Mouse (Mus musculus) telencephalon, adult 2 months (tissue): ENCODE data around the gene Lrrc27.

ENCODE experiments used
- DNase-seq: peaks from one replicate; pipeline ENCODE4 v3.0.0-alpha.2; 2011; ENCODE audit warnings: low read depth, low spot score

Gene Lrrc27

DNA sequence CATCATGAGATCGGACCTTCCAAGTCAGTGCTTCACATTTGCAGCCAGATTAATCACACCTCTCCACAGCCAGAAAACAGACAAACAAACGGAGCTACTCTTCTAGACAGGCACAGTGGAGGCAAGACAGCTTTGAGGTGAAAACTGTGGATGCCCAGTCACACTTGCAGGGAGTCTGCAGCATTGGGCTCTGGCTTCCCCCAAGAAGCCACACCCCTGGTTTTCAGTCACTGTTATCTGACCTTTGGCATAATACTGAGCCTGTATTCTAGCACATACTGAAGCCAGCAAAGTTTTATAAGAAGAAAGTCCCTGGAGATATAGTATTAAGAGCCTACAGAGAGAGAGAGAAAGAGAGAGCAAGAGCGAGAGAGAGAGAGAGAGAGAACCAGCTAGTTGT lies 26.6 kb downstream of the Lrrc27 start:
- DNase-seq, result no peak

DNA sequence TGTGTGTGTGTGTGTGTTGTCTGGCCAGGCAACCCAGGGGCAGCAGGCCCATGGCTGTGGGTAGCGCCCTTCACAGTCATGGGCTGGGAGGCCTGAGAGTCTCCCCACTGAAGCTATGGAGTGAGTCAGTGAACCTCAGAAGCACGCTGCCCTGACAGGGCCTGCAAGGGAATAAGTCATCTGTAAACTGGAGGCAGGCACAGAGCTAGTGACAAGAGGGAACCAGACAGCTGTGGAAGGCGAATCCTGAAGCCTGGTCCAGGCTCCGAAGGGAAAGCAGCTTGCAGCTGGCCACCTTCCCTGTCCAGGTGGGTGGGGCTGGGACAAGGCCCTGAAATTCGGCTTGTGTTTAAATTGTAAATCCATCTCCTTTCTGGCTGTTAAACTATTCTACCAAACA lies 33.3 kb downstream of the Lrrc27 start:
- no peak for DNase-seq

DNA sequence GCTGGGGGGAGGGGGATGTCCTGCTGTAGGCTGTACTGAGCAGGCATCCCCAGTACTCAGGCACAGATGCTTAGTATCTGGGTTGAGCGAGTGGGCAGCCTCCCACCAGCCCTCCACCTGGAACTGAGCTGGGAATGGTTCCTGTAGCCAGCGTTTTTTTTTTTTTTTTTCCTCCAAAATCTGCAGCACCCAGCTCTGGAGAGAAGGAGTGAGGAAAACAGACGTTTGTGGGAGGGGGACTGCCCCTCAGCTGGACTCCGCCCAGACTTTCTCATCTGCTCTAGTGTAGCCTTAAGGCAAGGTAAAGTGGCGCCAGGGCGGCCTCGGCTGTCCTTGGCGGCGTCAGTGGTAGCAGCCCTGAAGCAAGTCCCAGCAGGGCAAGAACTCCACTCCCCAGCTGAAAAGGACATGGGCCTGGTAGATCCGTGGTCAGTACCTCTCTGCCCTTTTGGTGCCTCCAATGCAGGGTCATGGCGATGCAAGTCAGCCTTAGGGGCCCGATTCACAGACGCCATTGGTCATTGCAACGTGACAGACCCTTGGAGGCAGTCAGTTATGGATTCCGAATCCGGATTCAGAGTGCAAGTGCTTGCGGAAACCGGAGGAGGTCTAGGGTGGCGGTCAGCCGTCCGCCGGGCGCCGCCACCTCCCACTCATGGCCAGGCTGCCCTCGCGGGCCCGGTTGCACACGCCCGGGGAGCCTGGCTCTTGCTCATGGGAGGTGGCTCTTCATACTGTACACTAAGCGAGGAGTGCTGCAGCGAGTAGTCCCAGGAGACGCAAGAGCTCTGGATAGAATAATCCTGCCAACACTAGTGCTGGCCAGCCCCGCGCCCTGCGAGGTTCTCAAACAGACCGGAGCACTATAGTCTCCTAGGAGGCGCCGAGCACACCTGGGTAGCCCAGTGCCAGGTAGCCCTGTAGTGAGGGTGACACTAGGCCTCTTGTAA lies 34.4 kb downstream of the Lrrc27 start:
- peak; percentile 70 for DNase-seq

DNA sequence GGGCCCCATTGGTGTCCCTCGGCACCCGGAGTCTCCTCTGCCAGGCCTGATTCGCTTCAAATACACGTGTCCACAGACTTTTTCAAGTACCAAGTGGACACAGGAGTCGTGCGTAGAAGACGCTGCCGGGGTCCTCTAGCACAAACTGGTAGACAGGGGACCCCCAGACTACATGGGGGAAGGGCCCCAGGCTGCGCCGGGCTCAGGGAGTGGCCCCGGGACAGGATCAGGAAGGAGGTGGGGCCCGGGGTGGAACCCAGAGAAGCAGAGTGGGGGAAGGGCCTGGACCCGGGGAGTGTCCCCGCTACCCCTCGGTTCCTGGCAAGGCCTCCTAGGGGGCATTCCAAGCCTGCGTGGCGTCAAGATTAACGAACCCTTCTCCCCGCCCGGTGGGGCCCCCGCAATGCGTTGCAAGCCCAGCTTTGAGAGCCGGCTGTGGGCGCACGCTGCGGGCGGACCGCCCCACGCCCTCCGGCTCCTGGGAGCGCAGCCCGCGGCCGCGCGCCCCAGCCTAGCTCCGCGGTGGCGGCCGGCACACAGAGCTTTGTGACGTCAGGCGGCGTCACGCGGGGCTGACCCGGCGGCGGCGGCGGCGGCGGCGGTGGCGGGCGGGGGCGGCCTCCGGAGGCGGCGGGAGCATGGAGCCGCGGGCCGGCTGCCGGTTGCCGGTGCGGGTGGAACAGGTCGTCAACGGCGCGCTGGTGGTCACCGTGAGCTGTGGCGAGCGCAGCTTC lies 35.3 kb downstream of the Lrrc27 start, which contains the start of gene Pwwp2b:
TSS of gene Pwwp2b (plus strand) at position 602 of the 734 bp plus-strand sequence.
- DNase-seq, result no peak

DNA sequence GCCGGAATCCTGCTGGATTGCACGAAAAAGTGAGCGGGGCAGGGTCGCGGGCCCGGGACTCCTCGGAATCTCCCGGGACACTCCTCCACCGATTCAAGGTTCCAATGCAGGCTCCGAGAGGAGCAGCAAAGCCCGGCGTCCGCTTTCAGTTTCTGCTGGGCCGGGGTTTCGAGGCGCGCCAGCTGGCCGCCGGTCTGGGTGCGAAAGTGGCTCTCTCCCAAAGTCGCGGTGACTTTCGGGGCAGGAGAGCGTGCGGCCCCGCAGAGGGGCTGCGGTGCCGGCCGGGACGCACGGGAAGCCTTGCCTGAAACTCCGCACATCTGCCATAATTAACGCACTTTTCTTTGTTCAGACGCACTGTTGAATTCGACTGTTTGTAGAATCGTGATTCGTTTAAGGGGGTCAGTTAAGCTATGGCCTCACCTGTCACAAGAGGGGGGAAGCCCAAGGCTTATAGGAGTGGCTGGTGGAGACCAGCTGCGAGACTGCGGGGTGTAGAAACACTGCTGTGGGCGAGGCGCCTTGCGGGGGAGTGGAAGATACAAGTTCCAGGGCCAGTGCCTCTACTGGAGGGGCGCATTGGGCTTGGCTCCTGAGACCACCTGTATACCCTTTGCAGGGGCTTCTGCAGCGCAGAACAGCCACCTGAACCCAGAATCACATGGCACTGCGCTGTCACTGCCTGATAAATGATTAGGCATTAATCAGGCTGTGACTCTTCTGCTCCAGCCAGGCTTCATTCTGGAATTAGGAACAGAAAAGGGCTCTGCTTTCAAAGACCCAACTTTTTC lies 36.0 kb downstream of the Lrrc27 start:
- DNase-seq, result no peak

DNA sequence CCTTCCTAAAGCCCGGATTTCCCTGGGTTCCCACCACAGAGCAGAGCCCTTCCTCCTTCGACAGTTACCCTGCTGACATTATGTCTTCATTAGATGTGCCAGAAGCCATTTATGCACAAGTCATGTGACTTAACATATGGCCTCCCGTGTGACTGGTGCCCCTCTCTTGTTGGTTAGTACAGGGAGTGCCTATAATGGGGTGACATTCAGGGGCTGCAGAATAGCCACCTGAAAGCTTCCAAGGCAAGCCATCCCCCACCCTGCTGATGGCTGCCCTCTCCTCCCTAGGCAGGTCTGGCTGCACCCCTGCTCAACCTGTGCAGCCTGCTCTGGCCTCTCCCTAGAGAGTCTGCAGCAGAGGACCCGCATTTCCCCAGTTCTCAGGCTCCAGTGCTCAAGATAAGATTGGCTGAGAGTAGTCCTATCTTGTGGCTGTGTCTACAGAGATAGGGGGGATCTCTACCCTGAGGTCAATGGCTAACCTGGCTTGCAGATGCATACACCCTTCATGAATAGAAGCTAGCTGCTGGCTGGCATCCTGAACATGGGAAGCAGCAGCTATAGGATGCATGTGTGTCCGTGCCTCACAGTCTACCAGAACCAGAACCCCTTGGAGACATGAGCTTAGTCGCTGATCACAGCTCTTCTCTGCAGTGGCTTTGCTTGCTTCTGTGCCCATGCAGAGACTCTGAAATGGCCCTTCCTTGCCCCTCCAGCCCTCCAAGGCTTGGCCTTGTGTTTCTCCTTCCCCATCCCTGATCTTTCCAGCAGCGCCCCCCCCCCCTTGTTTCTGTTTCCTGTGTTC lies 36.8 kb downstream of the Lrrc27 start:
- DNase-seq, result no peak

DNA sequence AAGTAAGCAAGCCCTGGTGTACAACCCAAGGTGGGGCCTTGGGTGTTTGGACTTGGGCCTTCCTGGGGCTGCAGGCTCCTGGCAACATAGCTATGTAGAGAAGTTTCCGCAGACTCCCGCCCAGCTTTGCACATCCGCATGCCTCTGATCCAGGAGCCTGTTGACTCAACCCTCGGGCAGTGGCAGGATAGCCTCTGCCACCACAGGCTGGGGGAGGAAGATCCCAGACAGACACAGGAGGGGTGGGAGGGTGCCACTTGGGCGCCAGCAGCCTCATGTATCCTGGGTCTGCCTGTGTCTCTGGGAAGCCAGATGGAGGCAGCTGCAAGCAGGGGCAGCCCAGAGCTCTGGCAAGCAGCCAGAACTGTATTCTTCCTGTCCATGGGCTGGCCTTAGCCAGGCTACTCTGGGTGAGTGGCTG lies 39.1 kb downstream of the Lrrc27 start:
- no peak for DNase-seq

DNA sequence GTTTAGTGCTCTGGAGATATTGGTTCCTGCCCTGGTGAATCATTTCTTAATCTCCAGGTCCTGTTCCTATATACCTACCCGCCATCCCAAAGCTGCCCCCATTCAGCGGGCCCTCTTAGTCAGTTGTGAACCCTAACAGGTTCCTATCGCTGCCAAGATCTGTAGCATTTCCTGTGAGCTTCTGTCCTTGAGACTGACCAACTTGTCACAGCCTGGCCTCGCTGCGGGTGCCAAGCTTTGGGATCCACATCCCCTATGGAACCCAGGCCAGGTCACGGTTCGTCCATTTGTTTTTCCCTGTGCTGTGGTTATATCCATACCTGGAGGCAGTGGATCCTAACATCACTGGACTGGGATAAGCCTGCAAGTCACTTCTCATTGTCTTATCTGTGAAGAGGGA lies 39.8 kb downstream of the Lrrc27 start:
- DNase-seq, result no peak

DNA sequence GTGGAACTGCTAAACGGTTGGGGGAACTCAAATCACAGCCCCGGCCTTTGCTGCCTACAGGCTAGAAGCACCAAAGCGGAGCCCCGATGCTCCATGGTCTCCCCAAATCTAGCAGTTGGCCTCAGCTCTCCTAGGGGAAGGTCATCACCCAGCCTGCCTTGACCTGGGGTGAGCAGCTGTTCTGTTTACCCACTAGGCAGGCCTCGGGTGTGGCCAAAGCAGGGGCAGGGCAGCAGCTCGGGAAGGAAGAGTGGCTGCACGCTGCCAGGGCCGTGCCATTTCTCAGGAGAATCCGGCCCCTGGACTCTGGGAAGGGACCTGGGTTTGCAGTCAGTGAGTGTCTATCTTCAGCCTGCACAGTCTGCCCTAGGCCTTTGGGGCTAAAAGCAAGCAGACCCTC lies 40.2 kb downstream of the Lrrc27 start:
- no peak for DNase-seq

DNA sequence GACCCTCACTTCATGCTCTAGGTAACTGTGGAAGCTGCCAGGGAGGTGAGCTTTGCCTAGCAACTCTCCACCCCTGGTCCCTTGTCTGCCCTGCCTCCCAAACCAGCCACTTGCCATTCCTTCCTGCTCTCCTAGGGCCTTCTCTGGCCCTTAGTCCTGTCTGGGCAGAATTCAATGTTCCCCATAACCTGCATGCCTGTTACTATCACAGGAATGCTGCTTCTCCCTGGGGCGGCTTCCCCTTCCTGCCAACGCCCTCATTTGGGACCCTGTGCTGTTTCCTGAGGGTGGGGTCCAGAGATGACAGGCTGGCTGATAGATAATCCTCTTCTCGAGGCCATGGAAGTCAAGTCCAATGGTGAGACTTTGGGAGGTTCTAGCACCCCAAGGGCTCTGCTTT lies 40.7 kb downstream of the Lrrc27 start:
- no peak for DNase-seq

DNA sequence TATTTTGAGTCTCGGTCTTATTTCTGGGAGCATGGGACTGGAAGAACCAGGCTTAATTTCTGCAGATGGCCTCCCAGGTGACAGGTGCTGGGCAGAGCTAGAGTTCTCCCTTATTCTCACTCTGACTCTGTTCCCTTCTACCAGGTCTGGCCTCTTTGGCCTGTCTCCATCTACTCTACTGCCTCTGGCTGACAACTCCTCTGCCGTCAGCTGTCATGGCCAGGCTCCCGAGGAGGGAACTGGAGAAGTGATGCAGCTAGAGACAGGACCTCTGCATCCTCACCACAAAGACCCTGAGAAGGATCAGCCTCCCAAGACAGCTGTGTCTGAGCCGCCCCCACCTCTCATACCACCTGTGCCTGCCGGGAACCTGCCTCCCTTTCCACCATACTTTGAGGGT lies 41.8 kb downstream of the Lrrc27 start:
- no peak for DNase-seq

DNA sequence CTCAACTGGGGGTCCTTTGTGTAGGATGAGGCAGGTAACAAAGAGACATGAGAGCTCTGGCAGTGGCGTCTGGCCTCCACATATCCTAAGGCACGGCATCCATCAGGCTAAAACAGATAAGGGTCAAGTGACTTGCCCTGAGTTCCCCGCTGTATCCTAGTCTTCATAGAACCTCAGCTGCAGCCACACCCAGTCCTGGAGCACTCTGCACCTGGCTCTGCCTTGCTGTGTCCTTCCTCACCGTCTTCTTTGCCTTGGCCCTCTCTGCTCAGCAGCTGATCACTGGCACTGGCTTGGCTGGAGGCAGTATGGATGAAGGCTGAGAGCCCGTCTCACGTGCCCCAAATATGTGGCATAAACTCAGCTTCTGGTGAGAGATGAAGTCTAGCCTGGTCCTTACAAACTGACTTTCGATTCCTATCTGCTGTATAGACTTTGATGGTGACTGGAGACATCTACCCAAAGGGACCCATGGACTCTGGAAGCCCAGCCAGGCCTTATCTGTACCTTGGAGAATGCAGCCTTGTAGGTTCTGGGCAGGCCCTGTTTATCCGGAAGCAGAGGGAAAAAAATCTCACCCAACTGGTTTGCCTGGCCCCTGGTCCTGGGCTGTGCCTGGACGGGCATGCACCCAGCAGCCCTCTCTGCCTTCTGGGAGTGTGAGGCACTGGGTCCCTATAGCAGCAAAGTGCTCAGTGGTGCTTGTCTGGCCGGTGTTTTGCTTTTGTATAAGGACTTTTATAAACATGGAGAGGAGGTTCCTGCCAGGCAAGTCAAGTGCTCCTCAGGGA lies 45.2 kb downstream of the Lrrc27 start:
- DNase-seq, result no peak

DNA sequence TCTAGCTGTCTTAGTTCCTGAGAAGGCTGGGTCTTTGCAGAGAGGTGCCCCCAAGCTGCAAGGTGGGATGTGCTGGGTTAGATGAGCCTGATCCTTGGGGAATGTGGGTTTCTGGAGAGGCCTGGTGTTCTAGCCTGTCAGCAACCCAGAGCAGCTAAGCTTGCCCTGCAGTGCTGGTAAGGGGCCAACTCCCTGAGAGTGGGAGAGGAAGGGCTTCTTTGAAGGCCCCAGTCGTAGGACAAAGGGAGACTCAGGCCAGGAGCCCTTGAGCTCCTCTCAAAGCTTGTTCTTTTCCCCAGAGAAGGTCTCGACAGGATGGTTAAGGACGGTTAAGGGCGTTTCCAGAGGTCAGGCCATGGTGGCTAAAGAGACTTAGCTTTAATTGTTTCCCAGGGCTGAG lies 51.5 kb downstream of the Lrrc27 start:
- no peak for DNase-seq

DNA sequence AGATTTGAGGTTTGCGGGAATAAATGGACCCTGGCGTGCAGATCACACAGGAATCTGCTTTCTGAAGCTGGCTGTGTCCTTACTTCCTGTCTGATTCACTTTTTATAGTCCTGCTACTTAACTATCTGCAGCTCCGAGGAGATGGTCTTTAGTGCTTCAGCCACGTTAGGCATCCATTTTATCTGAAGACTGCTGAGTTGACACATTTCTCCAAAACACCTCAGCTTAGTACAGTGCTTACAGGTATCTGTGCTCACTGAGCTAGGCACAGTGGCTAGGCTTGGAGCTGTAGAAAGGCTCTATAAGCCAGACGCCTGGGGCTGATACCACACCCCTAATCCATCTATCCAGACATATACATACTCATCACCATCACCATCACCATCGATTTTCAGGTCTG lies 52.8 kb downstream of the Lrrc27 start:
- DNase-seq, result no peak

DNA sequence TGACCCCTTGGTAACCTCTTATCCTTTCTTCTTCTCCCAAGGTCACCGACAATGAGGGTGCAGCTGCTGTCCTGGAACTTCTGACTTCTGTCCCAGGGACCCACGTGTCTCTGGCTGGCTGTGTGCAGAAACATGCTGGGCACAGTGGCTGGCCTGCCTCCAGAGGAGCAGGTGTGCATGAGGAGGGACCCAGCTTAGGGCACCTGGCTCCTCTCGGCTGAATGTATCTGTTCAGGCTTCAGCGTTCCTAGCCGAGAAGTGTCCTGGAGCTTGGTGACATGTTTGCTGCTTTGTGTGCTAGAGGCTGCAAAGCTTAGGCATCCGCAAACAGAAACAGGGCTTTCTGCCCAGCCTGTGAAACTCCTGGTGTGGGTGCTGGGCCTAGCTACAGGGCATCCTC lies 53.6 kb downstream of the Lrrc27 start:
- no peak for DNase-seq

DNA sequence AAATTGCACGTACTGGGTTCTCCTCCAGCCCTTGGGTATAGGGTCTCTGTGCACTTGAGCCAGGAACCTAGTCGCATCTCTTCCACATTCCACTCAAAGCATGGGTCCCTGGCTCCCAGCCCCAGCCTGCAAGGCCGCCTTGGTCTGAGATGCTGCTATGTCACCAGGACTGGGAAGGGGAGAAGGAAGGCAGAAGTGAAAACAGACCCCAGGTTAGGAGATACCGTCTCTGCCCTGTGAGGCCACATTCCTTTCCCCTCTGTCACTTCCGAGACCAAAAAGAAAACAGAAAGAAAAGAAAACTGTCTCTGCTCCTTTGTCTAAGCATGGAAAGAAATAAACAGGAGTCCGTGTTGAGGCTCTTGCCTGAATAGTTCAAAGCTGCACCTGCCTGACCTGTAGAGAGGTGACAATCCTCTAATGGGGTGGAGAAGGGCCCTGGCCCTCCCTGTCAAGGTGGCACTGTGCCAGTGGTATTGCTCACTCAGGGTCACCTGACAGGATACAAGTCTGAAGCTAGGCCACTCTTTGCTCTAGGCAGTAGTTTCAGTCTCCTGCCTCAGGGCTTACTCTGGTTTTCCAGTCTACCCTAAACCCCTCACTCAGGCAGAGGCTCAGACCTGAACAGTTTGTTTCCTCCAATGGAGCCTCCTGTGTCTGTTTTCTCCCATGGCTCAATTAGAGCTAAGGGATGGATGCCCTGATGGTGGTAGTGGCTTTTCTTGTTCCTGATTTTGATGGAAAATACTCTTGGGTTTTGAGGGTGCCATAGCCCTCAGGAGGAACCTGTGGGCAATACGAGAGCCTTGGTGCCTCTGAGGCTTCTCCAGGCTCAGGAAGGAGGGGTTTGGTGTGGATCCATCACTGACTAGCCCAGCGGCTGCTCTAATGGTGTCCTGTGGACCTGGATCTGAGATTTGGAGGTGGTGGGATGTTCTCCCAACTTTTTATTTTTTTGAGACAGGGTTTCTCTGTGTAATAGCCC lies 54.4 kb downstream of the Lrrc27 start:
- DNase-seq, result no peak

DNA sequence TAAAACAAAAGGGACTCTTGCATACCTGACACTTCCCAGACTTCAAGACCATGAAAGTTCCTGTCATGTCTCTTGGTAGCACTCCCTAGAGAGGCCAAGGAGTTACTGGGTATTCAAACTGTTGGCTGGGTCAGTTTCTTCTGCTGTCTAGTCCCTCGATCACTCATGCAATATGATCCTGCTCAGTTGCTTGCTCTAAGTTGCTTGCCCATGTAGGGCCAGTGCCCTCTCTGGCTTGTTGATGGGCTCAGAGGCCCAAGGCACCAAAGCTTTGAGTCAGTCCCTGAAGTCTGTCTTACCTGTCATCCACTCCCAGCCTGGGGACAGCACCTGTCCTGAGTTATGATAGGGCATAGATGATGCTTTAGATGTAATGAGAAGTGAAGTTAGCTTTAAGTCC lies 58.0 kb downstream of the Lrrc27 start:
- no peak for DNase-seq

DNA sequence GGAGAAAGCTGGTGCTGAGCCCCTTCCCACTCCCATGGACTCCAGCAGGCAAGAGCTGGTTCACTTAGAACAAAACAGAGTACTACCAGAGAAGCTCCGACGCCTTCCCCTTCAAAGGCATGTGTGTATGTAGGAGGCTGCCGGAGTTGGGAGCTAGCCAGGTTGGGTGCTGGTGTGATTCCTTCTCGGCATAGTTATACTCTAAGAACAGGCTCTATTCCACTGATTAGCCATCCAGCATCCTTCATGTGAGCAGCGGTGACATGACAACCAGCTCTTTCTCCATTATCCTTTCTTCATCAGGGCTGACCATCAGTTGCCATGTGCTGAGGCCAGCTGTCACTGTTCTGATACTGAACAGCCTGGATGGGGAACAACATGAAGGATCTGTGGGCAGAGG lies 59.1 kb downstream of the Lrrc27 start:
- peak; percentile 88 for DNase-seq
